Mouse (Mus musculus) ES-E14 (cell line): Measurements from ENCODE around the gene Gm973. TPM values are rescaled to one million over a fixed set of nuclear protein-coding genes. Genes with fewer than 3 reads are reported as not detected.

Experiments
- DNase-seq: peaks from one replicate; pipeline ENCODE4 v3.0.0-alpha.2; 2013; ENCODE audit warnings: low read depth, low spot score
- H3K27ac ChIP-seq: 2 replicates; pipeline ENCODE4 v1.5.1; 2012; ENCODE audit warnings: low read depth, mild to moderate bottlenecking, low read length, moderate library complexity, mixed read lengths; ENCODE audit not compliant: poor library complexity, insufficient read depth, severe bottlenecking
- H3K36me3 ChIP-seq: 2 replicates; pipeline ENCODE4 v1.6.1; 2012; ENCODE audit warnings: mild to moderate bottlenecking, low read length, moderate library complexity, mixed read lengths; ENCODE audit not compliant: control insufficient read depth, poor library complexity, insufficient read depth, severe bottlenecking
- H3K4me1 ChIP-seq, 2 experiments: fragments of 150-350 bp in 1 of 2; sonication (generic) in 1 of 2; 2 replicates each; pipeline ENCODE4 v1.6.1; 2012; ENCODE audit warnings: low read length in 2 of 2, mild to moderate bottlenecking in 1 of 2, mixed read lengths in 1 of 2; ENCODE audit not compliant: control insufficient read depth in 2 of 2, insufficient read depth in 2 of 2, poor library complexity in 1 of 2
- H3K4me3 ChIP-seq, 2 experiments: fragments of 150-350 bp in 1 of 2; sonication (generic) in 1 of 2; 2 replicates each; pipeline ENCODE4 v1.5.1; 2012; ENCODE audit warnings: low read length in 2 of 2, low read depth in 1 of 2, mild to moderate bottlenecking in 1 of 2, mixed read lengths in 1 of 2; ENCODE audit not compliant: insufficient read depth in 1 of 2, poor library complexity in 1 of 2, severe bottlenecking in 1 of 2
- H3K9ac ChIP-seq: 2 replicates; pipeline ENCODE4 v1.6.1; 2012; ENCODE audit warnings: low read depth, mild to moderate bottlenecking, low read length, mixed read lengths; ENCODE audit not compliant: poor library complexity, insufficient read depth, severe bottlenecking
- H3K9me3 ChIP-seq: fragments of 150-350 bp; sonication (generic); 2 replicates; pipeline ENCODE4 v1.6.1; 2012; ENCODE audit warnings: low read depth, mild to moderate bottlenecking, low read length; ENCODE audit not compliant: control insufficient read depth, insufficient read depth
- CHD2 ChIP-seq: IDR thresholded peaks from 2 replicates; pipeline ENCODE4 v1.6.1; 2014; ENCODE audit warnings: mild to moderate bottlenecking, low read depth, low read length, inconsistent platforms
- HCFC1 ChIP-seq: IDR thresholded peaks from 2 replicates; pipeline ENCODE4 v1.6.1; 2012; ENCODE audit warnings: low read length, inconsistent platforms, borderline replicate concordance; ENCODE audit not compliant: insufficient read depth
- MAFK ChIP-seq: IDR thresholded peaks from 2 replicates; pipeline ENCODE4 v1.6.1; 2014; ENCODE audit warnings: mild to moderate bottlenecking, low read depth, low read length, inconsistent platforms; ENCODE audit not compliant: insufficient read depth
- ZC3H11A ChIP-seq: IDR thresholded peaks from 2 replicates; pipeline ENCODE4 v1.6.1; 2012; ENCODE audit warnings: low read depth, mild to moderate bottlenecking, inconsistent platforms, low read length, borderline replicate concordance
- ZNF384 ChIP-seq: IDR thresholded peaks from 2 replicates; pipeline ENCODE4 v1.6.1; 2012; ENCODE audit warnings: low read depth, low read length, inconsistent platforms
- in situ Hi-C, 2 experiments: fragments of 600-800 bp; cut with MboI; formaldehyde crosslinking; loops; one replicate each; pipeline ENCODE4 v1.15.1; 2025; ENCODE audit warnings: low sequenced_read_pairs in 2 of 2, inconsistent platforms in 1 of 2; ENCODE audit not compliant: unreplicated experiment in 2 of 2
- total RNA-seq: library from RNA; depleted of rRNA; stranded (reverse); fragments of 300-350 nt; gene quantifications from 2 replicates; pipeline ENCODE4 v1.2.3, GENCODE M21; 2012

Gm973 gene
- total RNA-seq, 1 experiment: 5.8 TPM

GRCm38 (mm10) chr1:59488481-59488880 is 27.6 kb upstream of the Gm973 start:
- no peak for TF ChIP-seq MAFK
- no peak for TF ChIP-seq ZNF384
- TF ChIP-seq HCFC1: no peak
- TF ChIP-seq CHD2: no peak
- no peak for TF ChIP-seq ZC3H11A
- no peaks in the 10 kb centered on the region for H3K9me3 ChIP-seq
- no peak overlapping the region for H3K9ac ChIP-seq
- H3K4me1 ChIP-seq: peaks cover 6 to 8% of the 10 kb centered on the region in 2 experiments
- H3K27ac ChIP-seq: peak overlapping the region; percentile 3; the same call in 1 of the 2 replicates
- DNase-seq: no peak
- H3K4me3 ChIP-seq: no peak overlapping the region
- in situ Hi-C loops: no loop called here
- H3K36me3 ChIP-seq: peaks cover 26% of the 10 kb centered on the region

- peaks cover 6 to 8% of the 10 kb centered on the region in 2 experiments for H3K4me1 ChIP-seq
- TF ChIP-seq MAFK (no peak), ZC3H11A (no peak), CHD2 (no peak), HCFC1 (no peak)
- in situ Hi-C loops: no loop called here
- H3K9ac ChIP-seq: no peak overlapping the region
- peaks cover 21% of the 10 kb centered on the region for H3K36me3 ChIP-seq
- no peaks in the 10 kb centered on the region for H3K9me3 ChIP-seq
- no peak overlapping the region for H3K27ac ChIP-seq
- DNase-seq: no peak
- no peak overlapping the region for H3K4me3 ChIP-seq
Measured at GRCm38 (mm10) chr1:59488991-59489390, 27.1 kb upstream of the Gm973 start.

GRCm38 (mm10) chr1:59491517-59491916 is 24.5 kb upstream of the Gm973 start:
- TF ChIP-seq MAFK (no peak), HCFC1 (no peak), ZC3H11A (no peak), CHD2 (no peak), ZNF384 (no peak)
- in situ Hi-C loops: no loop called here
- H3K4me3 ChIP-seq: no peak overlapping the region
- DNase-seq: no peak
- peaks cover 3 to 8% of the 10 kb centered on the region in 2 experiments for H3K4me1 ChIP-seq
- H3K27ac ChIP-seq: no peak overlapping the region
- no peaks in the 10 kb centered on the region for H3K9me3 ChIP-seq
- peaks cover 10% of the 10 kb centered on the region; the same call in 1 of the 2 replicates for H3K36me3 ChIP-seq
- no peak overlapping the region for H3K9ac ChIP-seq

- DNase-seq: no peak
- peaks cover 10% of the 10 kb centered on the region; the same call in 1 of the 2 replicates for H3K36me3 ChIP-seq
- H3K4me1 ChIP-seq: peaks cover 0 to 8% of the 10 kb centered on the region in 2 experiments; a peak in 3 of 4 replicates
- in situ Hi-C loops: no loop called here
- no peak overlapping the region for H3K9ac ChIP-seq
- H3K27ac ChIP-seq: no peak overlapping the region
- no peak overlapping the region for H3K4me3 ChIP-seq
- no peak for TF ChIP-seq ZC3H11A
- TF ChIP-seq HCFC1: no peak
- no peak for TF ChIP-seq ZNF384
- TF ChIP-seq MAFK: no peak
- TF ChIP-seq CHD2: no peak
- no peaks in the 10 kb centered on the region for H3K9me3 ChIP-seq
Measured at GRCm38 (mm10) chr1:59492432-59492831, 23.6 kb upstream of the Gm973 start.

GRCm38 (mm10) chr1:59495970-59496369 is 20.1 kb upstream of the Gm973 start:
- in situ Hi-C loops: no loop called here
- Histone ChIP-seq H3K27ac (no peak overlapping the region), H3K9me3 (no peaks in the 10 kb centered on the region), H3K4me1 (peaks cover 0 to 2% of the 10 kb centered on the region in 2 experiments; a peak in 1 of 4 replicates), H3K36me3 (no peaks in the 10 kb centered on the region; the same call in 1 of the 2 replicates), H3K4me3 (no peak overlapping the region), H3K9ac (no peak overlapping the region)
- no peak for TF ChIP-seq ZC3H11A
- TF ChIP-seq ZNF384: no peak
- TF ChIP-seq CHD2: no peak
- TF ChIP-seq HCFC1: no peak
- no peak for TF ChIP-seq MAFK
- no peak for DNase-seq
